Mouse (Mus musculus) ES-E14 (cell line): ENCODE measurements at regions not wholly inside any gene's neighbourhood (a gene's known extent, or its start where the extent isn't known, plus 50 kb on each side); places are given as distances from the start of the nearest gene placed in this dataset.

Source experiments
- CHD2 ChIP-seq: IDR thresholded peaks from 2 replicates; pipeline ENCODE4 v1.6.1; 2014; ENCODE audit warnings: mild to moderate bottlenecking, low read depth, low read length, inconsistent platforms
- HCFC1 ChIP-seq: IDR thresholded peaks from 2 replicates; pipeline ENCODE4 v1.6.1; 2012; ENCODE audit warnings: low read length, inconsistent platforms, borderline replicate concordance; ENCODE audit not compliant: insufficient read depth
- MAFK ChIP-seq: IDR thresholded peaks from 2 replicates; pipeline ENCODE4 v1.6.1; 2014; ENCODE audit warnings: mild to moderate bottlenecking, low read depth, low read length, inconsistent platforms; ENCODE audit not compliant: insufficient read depth
- ZC3H11A ChIP-seq: IDR thresholded peaks from 2 replicates; pipeline ENCODE4 v1.6.1; 2012; ENCODE audit warnings: low read depth, mild to moderate bottlenecking, inconsistent platforms, low read length, borderline replicate concordance
- ZNF384 ChIP-seq: IDR thresholded peaks from 2 replicates; pipeline ENCODE4 v1.6.1; 2012; ENCODE audit warnings: low read depth, low read length, inconsistent platforms

- no peak for TF ChIP-seq MAFK
- TF ChIP-seq ZNF384: no peak
- no peak for TF ChIP-seq HCFC1
- TF ChIP-seq ZC3H11A: no peak
- no peak for TF ChIP-seq CHD2
These were observed 212.4 kb downstream of the Faxc start for GRCm38 (mm10) chr4:22143546-22143945.
